Mouse (Mus musculus): ENCODE data around the gene Zfp92.

The Zfp92 gene

DNA sequence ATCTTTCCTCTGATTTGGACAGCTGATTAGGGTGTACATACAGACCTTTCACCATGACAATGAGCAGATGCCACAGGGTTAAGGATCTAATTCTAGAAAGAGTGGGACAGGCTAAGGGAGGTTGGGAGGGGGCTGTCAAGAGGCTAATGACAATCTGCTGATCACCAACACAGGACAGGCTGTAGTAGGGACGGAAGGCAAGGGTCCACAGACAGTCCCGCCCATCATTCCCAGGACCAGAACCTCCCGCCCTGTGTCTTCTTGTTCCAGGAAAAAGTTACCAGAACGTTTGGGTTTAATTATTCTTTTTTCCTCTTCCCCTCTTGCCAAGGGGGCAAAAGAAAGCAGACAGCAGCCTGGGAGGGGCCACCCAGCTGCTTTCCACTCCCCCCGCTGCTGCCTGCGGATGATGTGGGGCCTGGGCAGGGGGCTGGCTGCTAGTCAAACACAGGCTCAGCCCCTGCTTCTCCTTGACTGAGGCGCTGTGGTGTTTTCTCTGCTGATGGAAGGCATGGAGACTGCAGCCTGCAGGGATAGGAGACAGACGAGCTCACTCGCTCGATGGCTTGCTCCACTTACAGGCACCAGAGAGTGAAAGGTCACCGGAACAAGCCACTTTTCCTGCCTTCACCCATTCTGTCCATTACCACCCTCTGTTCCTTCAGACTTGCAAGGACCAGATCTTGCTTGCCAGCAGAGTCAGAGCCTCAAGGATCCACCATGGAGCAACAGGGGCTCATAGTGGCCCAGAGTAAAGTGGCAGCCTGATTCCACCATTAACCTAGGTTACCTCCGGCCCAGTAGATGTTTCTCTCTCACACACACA, 63.7 kb downstream of the Zfp92 start:
- no peak for DNase-seq (ENCODE audit: low read depth)

DNA sequence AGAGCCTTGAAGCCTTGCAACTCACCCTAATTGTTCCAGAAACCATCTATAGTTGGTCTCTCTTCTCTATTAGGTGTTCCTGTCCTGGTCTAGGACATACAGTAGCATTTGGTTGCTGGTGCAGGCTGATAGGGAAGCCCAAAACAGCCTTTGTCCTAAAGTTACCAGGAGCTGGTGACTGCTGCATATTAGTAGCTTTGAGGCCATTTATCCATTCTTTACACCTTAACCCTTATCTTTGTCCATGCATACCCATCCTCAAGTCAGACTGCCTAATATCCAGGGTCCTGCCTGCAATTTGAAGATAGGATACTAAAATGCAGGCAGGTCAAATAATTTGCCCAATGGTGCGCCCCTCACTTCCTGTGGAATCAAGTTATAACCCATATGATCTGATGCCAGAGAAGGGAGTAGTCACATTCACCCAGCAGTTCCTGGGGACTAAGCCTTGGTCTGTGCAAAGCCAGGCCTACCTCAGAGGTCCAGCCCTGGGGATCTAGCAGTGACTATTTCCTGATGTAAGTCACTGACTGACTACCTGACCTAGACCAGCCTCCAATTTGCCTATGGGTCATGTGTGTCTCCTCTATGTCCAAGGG, 64.9 kb downstream of the Zfp92 start:
- no peak for DNase-seq (ENCODE audit: low read depth)

DNA sequence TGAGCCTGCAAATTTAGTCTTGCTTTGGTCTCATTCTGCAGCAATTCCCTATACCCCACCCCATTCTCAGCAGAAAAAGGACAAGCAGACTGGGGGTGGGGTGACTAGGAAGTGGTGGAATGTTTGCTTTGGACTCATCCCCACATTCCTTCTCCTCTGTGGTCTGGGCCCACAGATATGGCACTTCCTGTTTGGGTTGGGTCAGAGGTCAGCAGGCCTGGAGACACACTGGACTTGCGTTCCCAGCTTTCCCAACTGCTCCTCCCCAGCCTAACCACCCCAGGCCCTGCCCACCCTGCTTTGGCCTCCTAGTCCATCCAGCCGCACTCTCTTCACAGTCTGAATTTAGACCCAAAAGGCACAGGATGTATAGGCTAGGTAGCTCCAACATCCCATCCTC, 65.7 kb downstream of the Zfp92 start:
- no peak for DNase-seq (ENCODE audit: low read depth)

DNA sequence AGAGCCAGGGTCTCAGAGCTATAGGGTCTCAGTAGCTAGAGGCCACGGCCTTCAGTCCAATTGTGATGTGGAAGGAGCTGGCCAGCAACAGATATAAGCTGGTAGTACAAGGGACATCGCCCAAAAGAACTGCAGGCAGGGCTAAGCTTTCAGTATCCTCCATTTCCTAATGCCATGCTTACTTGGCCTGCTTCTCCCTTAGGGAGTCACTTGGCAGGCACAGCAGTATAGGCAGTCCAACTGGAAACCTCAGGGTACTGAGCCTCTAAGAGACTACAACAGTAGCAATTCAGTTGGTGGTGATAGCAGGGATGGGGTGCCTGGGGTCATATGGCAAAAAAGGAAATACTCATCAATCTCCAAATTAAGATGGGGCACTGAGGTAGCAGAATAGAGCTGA, 66.6 kb downstream of the Zfp92 start:
- no peak for DNase-seq (ENCODE audit: low read depth)
